Comparison of ENCODE assay signal across 8 mouse cellular contexts in the genomic region with DNA sequence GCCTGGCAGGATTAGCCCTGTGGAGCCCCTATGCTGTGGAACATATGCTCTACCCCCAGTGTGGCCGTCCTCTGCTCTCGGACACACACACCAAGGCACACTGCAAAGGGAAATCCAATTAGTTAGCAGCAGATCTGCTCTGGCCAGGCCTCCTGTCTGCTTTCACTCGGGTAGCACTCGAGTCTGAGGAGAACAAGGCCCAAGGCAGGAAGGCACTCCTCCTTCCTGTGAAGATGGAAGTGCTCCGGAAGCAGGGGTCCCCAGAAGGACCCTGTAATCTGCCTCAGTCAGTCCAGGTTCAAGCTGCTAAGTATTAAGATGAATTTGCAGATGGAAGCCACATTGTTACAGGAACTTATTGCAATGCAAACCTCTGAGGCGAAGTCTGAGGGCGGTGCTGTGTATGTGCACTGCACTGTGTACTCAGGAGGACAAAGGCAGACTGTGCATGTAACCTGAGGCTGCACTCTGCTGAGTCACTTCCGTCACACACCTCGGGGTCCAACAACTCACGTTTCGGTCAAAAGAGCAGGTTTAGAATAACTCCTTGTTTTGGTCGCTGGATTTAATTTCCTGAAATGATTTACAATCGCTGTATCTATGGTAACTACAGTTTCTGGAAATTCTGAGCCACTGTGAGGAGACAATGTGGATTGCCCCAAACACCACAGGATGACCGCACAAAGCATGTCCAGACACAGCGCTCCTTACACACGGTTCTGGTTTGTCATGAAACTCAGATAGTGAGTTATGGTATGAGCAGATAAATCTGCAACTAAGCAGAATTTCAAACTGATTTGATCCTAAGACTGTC. TPM values are rescaled to one million over a fixed set of nuclear protein-coding genes. Genes with fewer than 3 reads are reported as not detected.
DNase-seq lines count a peak whose midpoint lies in the region; ATAC-seq lines count a peak whose summit lies in the region.

No protein-coding gene starts in this region.

- peaks cover 61% of the 10 kb centered on the region for H3K4me1 ChIP-seq in limb, embryonic 12.5 days (replicated peaks)

- peak overlapping the region; percentile 37; the same call in 1 of the 2 replicates for H3K9ac ChIP-seq in limb, embryonic 12.5 days (replicated peaks)

- H3K36me3 ChIP-seq in limb, embryonic 12.5 days, result no peaks in the 10 kb centered on the region

- H3K4me3 ChIP-seq in limb, embryonic 12.5 days (replicated peaks), result no peak overlapping the region; the same call in 1 of the 2 replicates

- H3K4me2 ChIP-seq in limb, embryonic 12.5 days, result peak overlapping the region; percentile 45

- DNase-seq in CD4-positive helper T cell, adult 2 months (ENCODE audit: low read depth, low spot score), result peak; percentile 60
- peak; percentile 93 for DNase-seq in R1 (ENCODE audit: low read depth, low spot score)
- DNase-seq in neural tube, embryonic 10.5 days (ENCODE audit: extremely low spot score, low spot score), result peak; percentile 42
- DNase-seq in adrenal gland, postnatal 36 days, result no peak
- no peak for DNase-seq in urinary bladder, postnatal 25 days (ENCODE audit: low spot score)
- DNase-seq in spleen, postnatal 4 days (ENCODE audit: low spot score in 2 of 2), result no peak

- WGBS in limb, embryonic 12.5 days, result 10% methylated on average over 16 of the region's 16 CpGs

- H3K27me3 ChIP-seq in limb, embryonic 12.5 days, result no peaks in the 10 kb centered on the region

- ATAC-seq in hematopoietic stem cell, adult 5-6 weeks (replicated peaks in 1 of 2; ENCODE audit: insufficient read depth in 1 of 2, low FRiP score in 2 of 2, low TSS enrichment in 1 of 2, low read depth in 1 of 2, poor library complexity in 2 of 2, severe bottlenecking in 2 of 2), result peak; percentile 75 to 78
- ATAC-seq in limb, embryonic 12.5 days (ENCODE audit: insufficient number of reproducible peaks, insufficient read depth, low FRiP score, low TSS enrichment, low read depth), result peak; percentile 95

- peak overlapping the region; percentile 97 for H3K27ac ChIP-seq in limb, embryonic 12.5 days

- H3K9me3 ChIP-seq in limb, embryonic 12.5 days, result no peaks in the 10 kb centered on the region

RNA-seq across cellular contexts. Expression of a gene that starts 20.5 kb away (rescaled TPM):
- 53.9 and 68.7 TPM in 2 replicates for total RNA-seq in hematopoietic stem cell, adult 5-6 weeks (2017)
- 18.2 and 18.6 TPM in 2 replicates for polyA plus RNA-seq in limb, embryonic 12.5 days (2016; fragmentation: Nextera tagmentation; extraction: Ambion mirVana)
- 100 to 1,000 TPM; 160 to 185 TPM for total RNA-seq in adrenal gland, postnatal 36 days (2021)

RNA-seq across cellular contexts. Expression of a gene that starts 38.0 kb away (rescaled TPM):
- 75.7 and 108 TPM in 2 replicates for total RNA-seq in hematopoietic stem cell, adult 5-6 weeks (2017)
- 364 and 379 TPM in 2 replicates for polyA plus RNA-seq in limb, embryonic 12.5 days (2016; fragmentation: Nextera tagmentation; extraction: Ambion mirVana)
- total RNA-seq in adrenal gland, postnatal 36 days (2021), result 10 to 100 TPM; 84.2 to 85.8 TPM

RNA-seq across cellular contexts. Expression of a gene that starts 56.3 kb away (rescaled TPM):
- total RNA-seq in hematopoietic stem cell, adult 5-6 weeks (2017), result 7.4 and 9.2 TPM in 2 replicates
- 9.3 and 10.3 TPM in 2 replicates for polyA plus RNA-seq in limb, embryonic 12.5 days (2016; fragmentation: Nextera tagmentation; extraction: Ambion mirVana)
- total RNA-seq in adrenal gland, postnatal 36 days (2021), result 10 to 100 TPM; 26.8 to 33.4 TPM

Comparison
In these comparisons a context has a peak if more than half of its experiments do, and no peak if none do; other contexts are left out.
1. DNase-seq: peak in CD4-positive helper T cell, adult 2 months (single experiment), R1 (single experiment) and neural tube, embryonic 10.5 days (single experiment); none in adrenal gland, postnatal 36 days (0 of 2), urinary bladder, postnatal 25 days (single experiment) and spleen, postnatal 4 days (0 of 2).